Mouse (Mus musculus): ENCODE results near the gene Sgk2.
"Not testable (repeated sequence)": the region's sequence is repeated elsewhere in the genome, so short reads cannot be mapped to it uniquely, and the experiment has no call there.

Sgk2 gene

GRCm38 (mm10) chr2:163058981-163059380 is 71.9 kb downstream of the Sgk2 start:
- not testable (repeated sequence) for DNase-seq (ENCODE audit: low spot score in 2 of 2)

GRCm38 (mm10) chr2:163060630-163061029 is 73.5 kb downstream of the Sgk2 start:
- DNase-seq (ENCODE audit: low spot score in 2 of 2), result no peak

- no peak for DNase-seq (ENCODE audit: low spot score in 2 of 2)
Observed at GRCm38 (mm10) chr2:163061203-163062118, 74.3 kb downstream of the Sgk2 start.

- DNase-seq (ENCODE audit: low spot score in 2 of 2), result no peak
Observed at GRCm38 (mm10) chr2:163062119-163062508, 75.0 kb downstream of the Sgk2 start.

Measured in natural killer cell, adult 2 months (primary cell).